Mouse (Mus musculus) heart, postnatal 0 days (tissue): ENCODE results near the gene Zfp281. TPM values are rescaled to one million over a fixed set of nuclear protein-coding genes. Genes with fewer than 3 reads are reported as not detected.

Experiments used
- ATAC-seq: fragments of 200-750 bp; cut with Nextera tagmentation; 2 replicates; pipeline ENCODE4 v1.8.0; 2017; ENCODE audit warnings: low read depth, moderate number of reproducible peaks, moderate library complexity; ENCODE audit not compliant: insufficient read depth
- DNase-seq: peaks from one replicate; pipeline ENCODE4 v3.0.0-alpha.2; 2016; ENCODE audit warnings: low spot score
- H3K27ac ChIP-seq: fragments of 300-500 bp; sonication (generic); 2 replicates; pipeline ENCODE4 v1.5.1; 2014; ENCODE audit warnings: low read depth, mild to moderate bottlenecking
- H3K27me3 ChIP-seq: fragments of 300-500 bp; sonication (generic); 2 replicates; pipeline ENCODE4 v1.6.1; 2014; ENCODE audit warnings: low read length, mixed read lengths; ENCODE audit not compliant: control insufficient read depth, insufficient read depth
- H3K36me3 ChIP-seq: fragments of 300-500 bp; sonication (generic); replicated peaks from 2 replicates; pipeline ENCODE4 v1.6.1; 2014; ENCODE audit warnings: low read length, mixed read lengths; ENCODE audit not compliant: control insufficient read depth, insufficient read depth
- H3K4me1 ChIP-seq: fragments of 300-500 bp; sonication (generic); 2 replicates; pipeline ENCODE4 v1.6.1; 2014; ENCODE audit warnings: antibody characterized with exemption; ENCODE audit not compliant: control insufficient read depth, insufficient read depth
- H3K4me2 ChIP-seq: fragments of 300-500 bp; sonication (generic); 2 replicates; pipeline ENCODE4 v1.6.1; 2014; ENCODE audit warnings: low read depth, mild to moderate bottlenecking, low read length, moderate library complexity
- H3K4me3 ChIP-seq: fragments of 300-500 bp; sonication (generic); 2 replicates; pipeline ENCODE4 v1.5.1; 2014; ENCODE audit warnings: low read depth, low read length
- H3K9ac ChIP-seq: fragments of 300-500 bp; sonication (generic); replicated peaks from 2 replicates; pipeline ENCODE4 v1.6.1; 2014; ENCODE audit warnings: low read depth, low read length, mixed read lengths
- H3K9me3 ChIP-seq: fragments of 300-500 bp; sonication (generic); replicated peaks from 2 replicates; pipeline ENCODE4 v1.6.1; 2016; ENCODE audit warnings: low read length; ENCODE audit not compliant: control insufficient read depth
- CTCF ChIP-seq: IDR thresholded peaks from 2 replicates; pipeline ENCODE4 v1.5.1; 2016; ENCODE audit warnings: antibody characterized with exemption, control low read depth, low read depth
- EP300 ChIP-seq: IDR thresholded peaks from 2 replicates; pipeline ENCODE4 v1.6.1; 2016; ENCODE audit warnings: antibody characterized with exemption, low read depth
- WGBS: fragments of 180-500 bp; shearing (Covaris S2); extraction: QIAGEN DNeasy Blood & Tissue Kit; methylation state at CpG from one replicate; pipeline ENCODE4 v1.1.7; 2014; 5-methylcytosine and 5-hydroxymethylcytosine counted together
- polyA plus RNA-seq: library from polyadenylated mRNA; unstranded; fragments of >200 nt; fragmentation: Nextera tagmentation; extraction: Ambion mirVana; gene quantifications from 2 replicates; pipeline ENCODE4 v1.2.1, GENCODE M21; 2015
- total RNA-seq: library from RNA; depleted of rRNA; stranded (reverse); fragments of >200 nt; gene quantifications from 2 replicates; pipeline ENCODE4 v1.2.3, GENCODE M21; 2014; ENCODE audit warnings: low replicate concordance

The Zfp281 gene
- total and polyA plus RNA-seq, 2 experiments from 2014 or later: 8.3 to 16.2 TPM

GRCm38 (mm10) chr1:136598286-136598685 lies 26.4 kb upstream of the Zfp281 start:
- WGBS: 57% methylated on average over 5 of the region's 5 CpGs
- no peaks in the 10 kb centered on the region for H3K36me3 ChIP-seq
- H3K27me3 ChIP-seq: no peaks in the 10 kb centered on the region
- H3K27ac ChIP-seq: no peak overlapping the region
- H3K9me3 ChIP-seq: no peaks in the 10 kb centered on the region
- H3K4me2 ChIP-seq: no peak overlapping the region
- DNase-seq: no peak
- no peak overlapping the region for H3K4me3 ChIP-seq
- H3K4me1 ChIP-seq: no peaks in the 10 kb centered on the region
- H3K9ac ChIP-seq: no peak overlapping the region
- no peak for ATAC-seq
- no peak for TF ChIP-seq CTCF
- TF ChIP-seq EP300: no peak

DNA sequence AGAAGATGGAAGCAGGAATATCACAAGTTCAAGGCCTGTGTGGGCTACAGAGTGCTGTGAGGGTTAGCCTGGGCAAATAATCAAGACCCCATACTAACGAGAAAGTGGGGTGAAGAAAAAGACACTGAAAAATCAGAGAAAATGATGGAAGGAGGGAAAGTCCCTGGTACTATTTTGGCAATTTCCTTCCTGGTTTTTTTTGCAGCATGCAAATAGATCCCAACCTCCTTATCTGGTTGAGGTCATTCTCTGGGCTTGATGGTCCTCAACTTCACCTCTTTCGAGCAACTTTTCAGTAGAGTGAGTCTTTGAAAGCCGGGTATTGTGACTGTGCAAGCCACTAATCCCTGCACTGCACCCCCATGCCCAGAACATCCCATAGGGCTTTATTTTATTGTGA lies 24.6 kb upstream of the Zfp281 start:
- no peaks in the 10 kb centered on the region for H3K9me3 ChIP-seq
- no peak for DNase-seq
- H3K4me3 ChIP-seq: no peak overlapping the region
- no peak overlapping the region for H3K4me2 ChIP-seq
- no peak overlapping the region for H3K27ac ChIP-seq
- ATAC-seq: no peak
- no peaks in the 10 kb centered on the region for H3K36me3 ChIP-seq
- WGBS: 55% methylated on average over 3 of the region's 3 CpGs
- no peak overlapping the region for H3K9ac ChIP-seq
- no peak for TF ChIP-seq CTCF
- no peaks in the 10 kb centered on the region for H3K27me3 ChIP-seq
- no peaks in the 10 kb centered on the region for H3K4me1 ChIP-seq

GRCm38 (mm10) chr1:136600647-136601345 lies 23.9 kb upstream of the Zfp281 start:
- Histone ChIP-seq H3K4me2 (no peak overlapping the region), H3K9me3 (no peaks in the 10 kb centered on the region), H3K4me1 (no peaks in the 10 kb centered on the region), H3K4me3 (no peak overlapping the region), H3K36me3 (no peaks in the 10 kb centered on the region), H3K27me3 (no peaks in the 10 kb centered on the region), H3K27ac (no peak overlapping the region), H3K9ac (no peak overlapping the region)
- no peak for DNase-seq
- ATAC-seq: no peak
- 68% methylated on average over 9 of the region's 9 CpGs for WGBS
- no peak for TF ChIP-seq CTCF
- TF ChIP-seq EP300: no peak

DNA sequence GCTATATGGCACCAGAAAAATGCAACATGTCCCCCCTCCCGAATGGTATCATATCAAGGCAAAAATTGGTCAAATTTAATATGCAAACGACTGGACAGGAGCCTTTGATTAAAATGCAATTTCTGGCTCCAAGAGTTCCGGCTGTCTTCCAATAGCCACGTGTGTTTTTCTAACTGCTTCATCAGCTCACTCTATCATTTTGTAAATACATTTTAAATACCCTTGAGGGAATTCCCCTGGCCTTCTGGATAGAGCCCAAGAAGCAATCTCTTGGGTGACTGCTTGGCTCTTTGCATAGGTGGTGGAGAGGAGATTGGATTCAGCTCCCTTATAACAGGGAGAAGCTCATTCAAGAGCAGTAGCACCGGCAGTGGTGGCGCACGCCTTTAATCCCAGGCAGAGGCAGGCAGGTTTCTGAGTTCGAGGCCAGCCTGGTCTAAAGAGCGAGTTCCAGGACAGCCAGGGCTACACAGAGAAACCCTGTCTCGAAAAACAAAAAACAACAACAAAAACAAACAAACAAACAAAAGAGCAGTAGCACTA lies 23.3 kb upstream of the Zfp281 start:
- Histone ChIP-seq H3K4me3 (no peak overlapping the region), H3K27ac (no peak overlapping the region), H3K27me3 (no peaks in the 10 kb centered on the region), H3K36me3 (no peaks in the 10 kb centered on the region), H3K9me3 (no peaks in the 10 kb centered on the region), H3K9ac (no peak overlapping the region), H3K4me2 (no peak overlapping the region), H3K4me1 (no peaks in the 10 kb centered on the region)
- DNase-seq: no peak
- WGBS: 75% methylated on average over 10 of the region's 10 CpGs
- no peak for ATAC-seq
- TF ChIP-seq EP300 (no peak), CTCF (no peak)

- H3K9ac ChIP-seq: no peak overlapping the region
- H3K4me3 ChIP-seq: no peak overlapping the region
- 67% methylated on average over 5 of the region's 5 CpGs for WGBS
- no peak for DNase-seq
- H3K4me1 ChIP-seq: no peaks in the 10 kb centered on the region
- no peak for TF ChIP-seq EP300
- no peaks in the 10 kb centered on the region for H3K9me3 ChIP-seq
- no peak for ATAC-seq
- no peaks in the 10 kb centered on the region for H3K27me3 ChIP-seq
- H3K27ac ChIP-seq: no peak overlapping the region
- no peak overlapping the region for H3K4me2 ChIP-seq
- H3K36me3 ChIP-seq: no peaks in the 10 kb centered on the region
Observed at GRCm38 (mm10) chr1:136602303-136602702, 22.4 kb upstream of the Zfp281 start.

DNA sequence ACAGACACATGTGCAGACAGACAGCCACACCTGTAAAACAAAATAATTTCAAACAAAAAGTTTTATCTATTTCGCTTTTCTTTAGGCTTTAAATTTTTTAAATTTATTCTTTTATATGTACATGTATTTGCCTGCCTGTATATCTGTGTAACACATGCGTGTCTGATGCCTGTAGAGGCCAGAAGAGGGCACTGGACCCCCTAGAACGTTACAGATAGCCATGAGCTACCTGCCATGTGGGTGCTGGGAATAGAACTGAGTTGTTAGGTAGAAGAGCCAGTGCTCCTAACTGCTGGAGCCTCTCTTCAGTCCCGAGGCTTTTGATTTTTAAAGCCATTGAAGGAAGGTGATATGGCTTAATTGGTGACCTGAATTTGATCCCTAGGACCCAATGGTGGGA lies 20.5 kb upstream of the Zfp281 start:
- Histone ChIP-seq H3K27me3 (no peaks in the 10 kb centered on the region), H3K4me3 (no peak overlapping the region), H3K9me3 (no peaks in the 10 kb centered on the region), H3K36me3 (no peaks in the 10 kb centered on the region), H3K9ac (no peak overlapping the region), H3K27ac (no peak overlapping the region), H3K4me1 (no peaks in the 10 kb centered on the region), H3K4me2 (no peak overlapping the region)
- ATAC-seq (no peak), DNase-seq (no peak)
- TF ChIP-seq CTCF: no peak
- WGBS: 77% methylated on average over 4 of the region's 4 CpGs
